Mouse (Mus musculus): ENCODE data around the gene Rb1. TPM values are rescaled to one million over a fixed set of nuclear protein-coding genes. Genes with fewer than 3 reads are reported as not detected.

Gene Rb1
- total RNA-seq, 2 experiments from 2014 or later: 16.2 to 47.0 TPM

DNA sequence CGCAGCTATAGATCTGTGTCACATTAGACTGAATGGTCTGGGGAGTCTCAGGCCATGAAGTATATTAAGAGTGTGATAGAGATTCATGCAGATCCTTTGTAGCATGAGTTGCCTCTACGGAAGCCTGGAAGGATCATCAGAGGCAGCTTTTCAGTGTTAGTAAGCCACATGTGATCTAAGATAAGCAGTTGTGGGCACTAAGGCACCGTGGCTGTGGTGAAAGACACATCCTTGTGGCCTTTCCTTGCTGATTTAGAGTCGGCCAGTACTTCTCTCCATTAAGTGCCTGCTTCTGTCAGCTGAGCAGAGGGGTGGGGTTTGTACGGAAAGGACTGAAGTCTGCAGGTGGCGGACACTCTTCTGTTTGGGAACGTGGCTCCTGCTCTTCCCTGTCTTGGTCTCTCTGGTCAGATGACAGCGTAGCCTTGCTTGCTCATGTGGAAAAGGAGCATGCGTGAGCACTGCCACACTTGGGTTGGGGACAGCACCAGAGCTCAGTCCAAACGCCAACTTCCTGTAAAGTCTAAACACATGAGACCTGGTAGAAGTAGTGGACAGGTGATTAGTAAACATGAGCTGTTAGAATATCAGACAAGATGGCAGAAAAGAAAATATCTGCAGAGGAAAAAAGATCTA is 162.1 kb downstream of the Rb1 start:
- peak; percentile 73 for ATAC-seq (replicated peaks; ENCODE audit: poor library complexity)

DNA sequence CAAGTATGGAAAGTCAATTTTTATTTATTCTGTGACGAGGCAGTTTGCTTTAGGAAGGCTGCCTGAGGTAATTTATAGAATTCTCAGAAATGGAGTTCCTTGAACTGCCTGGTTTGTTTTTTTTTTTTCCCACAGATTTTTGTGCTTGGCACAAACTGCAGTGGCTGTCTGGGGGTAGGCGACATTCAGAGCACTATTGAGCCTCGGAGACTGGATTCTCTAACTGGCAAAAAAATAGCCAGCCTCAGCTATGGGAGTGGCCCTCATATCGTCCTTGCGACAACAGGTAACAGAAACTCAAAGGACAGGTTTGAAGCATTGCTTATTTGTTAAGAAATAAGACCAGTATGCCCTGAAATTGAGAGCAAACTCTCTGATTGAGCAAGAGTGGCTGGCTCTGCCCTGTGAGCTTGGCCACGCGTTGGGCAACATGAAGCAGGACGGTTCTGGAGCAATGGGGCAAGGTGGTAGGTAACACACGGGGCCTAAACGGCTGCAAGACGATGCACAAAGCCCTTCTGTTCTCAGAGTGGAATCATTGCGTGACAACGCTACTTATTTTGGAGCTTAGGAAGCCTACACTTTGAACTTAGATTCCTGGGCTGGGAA is 163.3 kb downstream of the Rb1 start:
- peak; percentile 89 for ATAC-seq (replicated peaks; ENCODE audit: poor library complexity)

DNA sequence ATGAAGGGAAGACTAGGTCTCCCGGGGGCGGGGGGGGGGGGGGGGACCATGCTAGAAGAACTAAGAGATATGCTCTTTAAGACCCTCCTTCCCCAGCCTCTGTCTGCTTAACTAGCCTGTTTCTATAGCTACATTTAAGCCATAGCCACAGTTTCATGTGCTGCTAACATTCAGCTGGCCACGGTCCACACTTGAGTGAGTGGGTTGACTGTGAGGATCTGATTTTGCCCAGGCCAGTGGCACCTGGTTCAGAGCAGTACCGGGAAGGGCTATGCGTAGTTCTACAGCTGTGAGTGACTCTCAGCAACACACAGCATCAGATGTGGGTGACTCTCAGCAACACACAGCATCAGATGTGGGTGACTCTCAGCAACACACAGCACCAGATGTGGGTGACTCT is 164.3 kb downstream of the Rb1 start:
- ATAC-seq (replicated peaks; ENCODE audit: poor library complexity): no peak

DNA sequence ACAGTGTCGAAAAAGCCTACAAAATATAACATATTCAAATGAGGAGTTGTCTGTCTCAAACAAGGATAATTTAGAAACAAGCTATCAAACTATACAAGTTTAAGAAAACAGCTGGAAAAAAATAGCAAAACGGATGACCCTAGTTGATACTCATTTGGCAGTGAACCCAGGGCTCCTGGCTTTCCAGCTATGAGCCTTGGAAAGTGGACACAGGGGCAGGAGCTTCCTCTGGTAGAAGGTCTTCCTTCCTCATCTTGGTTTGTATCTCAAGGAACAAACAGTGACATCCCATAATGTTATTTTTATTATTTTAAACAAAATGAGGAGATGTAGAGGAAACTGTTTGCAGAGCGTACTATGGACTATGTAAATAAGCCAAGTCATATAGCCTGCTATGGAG is 177.5 kb downstream of the Rb1 start:
- no peak for ATAC-seq (replicated peaks; ENCODE audit: poor library complexity)

DNA sequence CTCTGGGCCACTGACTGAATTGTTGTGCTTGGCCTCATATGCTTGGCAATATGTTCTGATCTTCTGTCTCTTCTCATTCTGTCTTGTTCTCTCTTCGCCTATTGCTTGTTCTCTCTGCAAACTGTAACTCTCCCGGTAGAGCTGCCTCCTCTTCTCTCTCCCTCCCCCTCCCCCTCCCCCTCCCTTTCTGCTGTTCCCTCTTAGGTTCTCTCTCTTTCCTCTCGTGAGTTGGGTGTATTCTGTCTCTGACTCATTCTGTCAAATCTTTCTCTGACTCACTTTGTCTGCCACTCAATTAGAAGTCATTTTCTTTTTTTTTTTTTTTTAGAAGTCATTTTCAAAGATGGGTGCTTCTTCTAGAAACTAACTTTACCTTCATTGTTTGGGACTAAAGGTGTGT is 178.9 kb downstream of the Rb1 start:
- no peak for ATAC-seq (replicated peaks; ENCODE audit: poor library complexity)

DNA sequence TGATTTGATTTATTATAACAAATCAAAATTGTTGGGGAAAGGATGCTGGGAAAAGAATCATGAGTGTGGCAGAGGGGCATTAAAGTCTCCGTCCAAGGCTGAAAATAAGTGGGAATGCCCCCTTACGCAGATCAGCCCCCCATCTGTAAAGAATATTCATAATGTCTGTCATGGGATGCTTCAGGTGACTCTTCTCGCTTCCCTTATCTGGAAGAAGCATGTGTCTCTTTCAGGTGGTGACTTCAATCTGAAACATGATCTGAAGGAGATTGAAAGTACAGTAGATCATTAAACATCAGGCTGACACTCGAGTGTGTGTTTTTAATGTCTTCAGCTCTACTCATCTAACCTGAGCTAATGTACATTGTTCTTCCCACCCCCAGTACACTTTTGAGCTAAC is 180.1 kb downstream of the Rb1 start:
- no peak for ATAC-seq (replicated peaks; ENCODE audit: poor library complexity)

DNA sequence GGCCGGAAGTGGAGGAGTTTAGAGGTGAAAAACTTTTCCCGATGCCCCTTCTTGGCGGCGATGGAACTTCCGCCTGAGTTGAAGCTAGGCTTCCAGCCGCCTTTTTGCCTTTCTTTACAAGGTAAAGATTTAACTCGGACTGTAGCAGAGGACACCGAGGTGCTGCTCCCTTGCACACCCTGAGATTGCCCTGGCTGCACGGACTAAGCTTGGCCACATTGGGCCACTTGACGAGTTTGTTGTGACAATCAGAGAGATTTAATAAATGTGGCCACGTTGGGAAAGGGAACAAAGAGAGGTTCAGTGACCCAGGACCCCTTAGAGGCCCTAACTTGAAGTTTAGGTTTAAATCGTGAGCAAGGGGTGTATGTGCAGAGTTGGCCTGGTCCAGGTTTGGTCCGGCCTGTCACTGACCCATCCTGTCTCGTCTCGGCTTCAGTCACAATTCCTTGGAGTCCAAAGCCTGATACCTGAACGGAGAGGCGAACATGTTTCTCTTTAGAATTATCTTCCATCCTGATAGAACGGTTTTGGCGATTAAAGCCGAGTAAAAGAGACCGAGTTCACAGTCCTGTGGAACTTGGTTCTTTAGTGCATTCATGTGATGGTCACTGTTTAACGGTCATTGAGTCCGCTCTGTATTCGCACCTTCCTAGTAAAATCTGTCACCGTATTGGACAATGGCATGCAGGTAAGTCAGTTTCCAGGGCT is 181.8 kb downstream of the Rb1 start:
- no peak for ATAC-seq (replicated peaks; ENCODE audit: poor library complexity)

DNA sequence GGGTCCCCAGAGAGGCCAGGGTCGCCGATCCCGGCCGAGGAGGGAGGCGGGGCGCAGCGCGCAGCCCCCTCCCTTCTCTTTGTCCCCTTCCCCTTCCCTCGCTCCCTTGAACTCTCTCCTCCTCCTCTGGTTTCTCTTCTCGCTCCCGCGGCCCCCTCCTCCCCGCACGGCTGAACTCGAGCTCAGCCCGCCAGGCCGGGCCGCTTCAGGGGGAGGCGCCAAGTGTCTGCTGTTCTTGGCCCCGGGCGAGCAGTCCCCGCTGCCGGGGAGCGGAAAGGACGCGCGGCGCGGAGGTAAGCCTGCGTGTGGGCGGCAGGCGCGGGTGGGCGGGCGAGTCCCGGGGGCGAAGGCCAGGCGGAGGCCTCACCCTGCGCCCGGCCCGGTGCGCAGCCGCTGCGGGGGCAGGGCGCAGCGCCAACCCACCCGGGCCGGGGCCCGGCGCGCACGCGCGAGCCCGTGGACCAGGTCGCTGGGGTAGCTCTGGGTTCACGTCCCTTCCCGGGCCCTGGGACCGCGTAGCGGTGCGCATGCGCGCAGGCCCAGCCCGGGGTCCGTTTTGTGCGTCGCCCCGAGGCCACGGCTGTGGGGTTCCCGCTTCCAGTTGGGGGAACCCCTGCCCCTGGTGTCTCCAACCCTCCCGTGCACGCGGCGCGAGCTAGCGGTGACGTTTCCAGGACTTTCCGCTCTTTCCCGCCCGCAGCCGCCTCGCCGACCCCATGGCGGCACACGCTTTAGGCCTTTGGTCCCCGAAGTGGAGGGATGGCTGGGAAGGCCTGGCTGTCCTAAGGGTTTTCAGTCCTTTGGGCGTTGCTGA is 182.5 kb downstream of the Rb1 start:
- ATAC-seq (replicated peaks; ENCODE audit: poor library complexity): peak; percentile 70

DNA sequence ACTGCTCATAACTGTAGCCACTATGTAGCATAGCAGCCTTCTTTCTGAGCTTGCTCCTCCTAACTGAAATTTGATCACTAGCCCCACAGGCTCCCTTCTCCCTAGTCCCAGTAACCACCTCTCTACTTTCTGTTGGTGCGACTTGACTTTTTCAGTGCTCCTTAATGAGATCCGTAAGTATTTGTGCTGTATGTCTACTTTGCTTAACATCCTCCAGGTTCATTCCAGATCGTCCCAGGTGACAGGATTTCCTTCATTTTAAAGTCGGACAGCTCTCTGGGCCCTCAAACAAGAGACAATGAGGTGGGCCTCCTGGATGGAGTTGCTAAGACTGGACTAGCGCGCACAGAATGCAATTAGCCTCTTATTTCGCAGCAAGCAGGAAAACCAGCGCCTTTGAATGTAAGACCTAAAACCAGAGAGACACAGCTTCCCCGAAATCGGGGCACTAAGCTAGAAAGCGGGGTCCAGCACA is 183.2 kb downstream of the Rb1 start:
- ATAC-seq (replicated peaks; ENCODE audit: poor library complexity): peak; percentile 10; the same call in 1 of the 2 replicates

DNA sequence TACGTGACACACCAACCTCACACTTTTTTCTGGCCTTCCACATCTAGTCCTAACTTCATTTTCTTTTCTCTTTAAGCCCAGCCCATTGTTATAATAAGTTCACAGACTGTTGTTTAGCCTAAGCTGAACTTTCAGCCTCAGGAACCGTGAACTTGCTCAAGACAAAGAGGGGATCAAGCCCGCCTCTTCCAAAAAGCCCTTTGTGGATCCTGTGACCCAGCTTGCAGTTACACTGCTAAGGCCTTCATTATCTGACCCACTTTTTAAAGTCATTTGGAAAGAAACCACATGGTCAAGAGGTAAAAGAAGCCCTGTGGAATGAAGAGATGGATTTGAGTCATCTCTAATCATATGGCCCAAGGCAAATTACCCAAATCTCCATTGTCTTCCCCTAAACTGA is 183.8 kb downstream of the Rb1 start:
- no peak for ATAC-seq (replicated peaks; ENCODE audit: poor library complexity)

DNA sequence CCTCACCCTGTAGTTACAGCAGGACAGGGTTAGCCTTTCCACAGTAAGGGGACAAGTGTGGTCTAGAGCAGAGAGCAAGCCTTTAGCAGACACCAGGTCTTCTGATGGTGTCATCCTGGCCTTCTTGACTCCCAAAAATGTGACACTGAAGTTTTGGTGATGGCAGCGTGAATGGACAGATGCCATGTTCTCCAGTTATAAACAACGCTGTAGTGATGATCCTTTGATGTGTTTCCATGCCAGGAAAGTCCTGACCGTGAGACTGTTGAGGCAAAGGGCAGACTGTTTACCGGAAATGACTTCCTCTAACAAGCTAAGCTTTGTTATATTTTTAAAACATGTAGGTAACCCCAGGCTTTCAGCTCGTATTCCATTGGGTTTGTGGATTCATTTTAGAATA is 185.8 kb downstream of the Rb1 start:
- ATAC-seq (replicated peaks; ENCODE audit: poor library complexity): no peak

DNA sequence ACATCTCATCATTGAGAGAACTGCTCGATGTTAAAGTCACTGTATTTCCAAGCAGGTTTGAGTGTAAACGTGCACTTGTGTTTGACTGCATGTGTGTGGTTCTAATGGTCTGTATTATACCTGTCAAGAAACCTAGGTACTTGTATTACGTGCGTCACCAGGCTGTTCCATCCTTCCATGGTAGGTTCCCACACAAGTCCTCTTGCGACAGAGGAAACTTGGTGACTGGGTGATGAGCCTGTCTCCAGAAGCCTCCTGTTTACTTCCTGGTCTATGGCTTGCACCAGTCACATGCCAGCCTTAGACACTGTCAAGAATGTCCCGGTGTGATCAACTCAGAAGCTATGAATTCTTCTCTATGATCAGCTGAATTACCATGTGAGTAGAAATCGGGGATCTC is 187.1 kb downstream of the Rb1 start:
- ATAC-seq (replicated peaks; ENCODE audit: poor library complexity): no peak

DNA sequence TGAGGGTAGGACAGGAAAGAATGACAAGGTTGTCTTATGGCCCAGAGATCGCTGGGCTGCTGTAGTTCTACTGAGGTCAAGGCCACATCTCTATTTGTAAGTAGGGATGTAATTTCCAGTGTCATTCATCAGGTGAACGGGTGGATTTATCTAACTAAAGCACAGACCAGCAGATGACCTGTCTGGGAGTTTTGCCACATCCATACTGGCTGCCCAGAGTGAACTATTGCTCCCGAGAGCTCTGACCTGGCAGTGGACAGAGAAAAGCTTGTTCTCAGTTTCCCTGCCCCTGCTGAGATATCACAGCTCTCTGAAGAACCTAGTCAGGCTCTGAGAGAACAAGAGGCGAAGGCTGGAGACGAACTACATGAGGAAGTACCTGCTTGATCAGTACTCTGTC is 188.4 kb downstream of the Rb1 start:
- ATAC-seq (replicated peaks; ENCODE audit: poor library complexity): no peak

Other genes with a start within 250 kb of the Rb1 start
- 51.8 and 54.3 TPM in 2 replicates for gene Rcbtb2, start 202.8 kb downstream of the Rb1 start, total RNA-seq (2015)
- 25.6 and 31.8 TPM in 2 replicates for gene Rcbtb2, start 202.8 kb downstream of the Rb1 start, total RNA-seq (2017)
- gene Lpar6, start 87.9 kb downstream of the Rb1 start, total RNA-seq (2015): 17.2 and 21.6 TPM in 2 replicates
- gene Lpar6, start 87.9 kb downstream of the Rb1 start, total RNA-seq (2017): 10.3 and 14.5 TPM in 2 replicates
- gene Itm2b, start 59.5 kb upstream of the Rb1 start, total RNA-seq (2015): 1,237 and 1,336 TPM in 2 replicates
- gene Itm2b, start 59.5 kb upstream of the Rb1 start, total RNA-seq (2017): 1,026 and 1,067 TPM in 2 replicates
- gene Med4, start 184.2 kb upstream of the Rb1 start, total RNA-seq (2015): 39.9 and 42.8 TPM in 2 replicates
- gene Med4, start 184.2 kb upstream of the Rb1 start, total RNA-seq (2017): 65.7 and 71.0 TPM in 2 replicates
- 73.1 and 73.6 TPM in 2 replicates for gene Sucla2, start 199.5 kb upstream of the Rb1 start, total RNA-seq (2015)
- 104 and 117 TPM in 2 replicates for gene Sucla2, start 199.5 kb upstream of the Rb1 start, total RNA-seq (2017)
- 4.6 and 5.6 TPM in 2 replicates for gene Nudt15, start 222.4 kb upstream of the Rb1 start, total RNA-seq (2015)
- gene Nudt15, start 222.4 kb upstream of the Rb1 start, total RNA-seq (2017): 4.6 and 6.1 TPM in 2 replicates

Data from megakaryocyte progenitor cell, adult 5-6 weeks (primary cell).